Mouse (Mus musculus) forebrain, embryonic 12.5 days (tissue): Measurements from ENCODE around the gene Pofut2. TPM values are rescaled to one million over a fixed set of nuclear protein-coding genes. Genes with fewer than 3 reads are reported as not detected.
A peak's percentile ranks its signal among the peaks of the same experiment; 100 is the strongest.

Experiments used
- ATAC-seq: fragments of 200-750 bp; cut with Nextera tagmentation; 2 replicates; pipeline ENCODE4 v1.8.0; 2017; ENCODE audit warnings: moderate TSS enrichment; ENCODE audit not compliant: low FRiP score
- H3K27ac ChIP-seq: fragments of 300-500 bp; sonication (generic); 2 replicates; pipeline ENCODE4 v1.5.1; 2016; ENCODE audit warnings: mild to moderate bottlenecking
- H3K27me3 ChIP-seq: fragments of 300-500 bp; sonication (generic); 2 replicates; pipeline ENCODE4 v1.6.1; 2016; ENCODE audit warnings: mild to moderate bottlenecking
- H3K36me3 ChIP-seq: fragments of 300-500 bp; sonication (generic); replicated peaks from 2 replicates; pipeline ENCODE4 v1.6.1; 2016; ENCODE audit warnings: mild to moderate bottlenecking
- H3K4me1 ChIP-seq: fragments of 300-500 bp; sonication (generic); 2 replicates; pipeline ENCODE4 v1.6.1; 2016
- H3K4me2 ChIP-seq: fragments of 300-500 bp; sonication (generic); 2 replicates; pipeline ENCODE4 v1.6.1; 2016; ENCODE audit warnings: mild to moderate bottlenecking, moderate library complexity
- H3K4me3 ChIP-seq: fragments of 300-500 bp; sonication (generic); replicated peaks from 2 replicates; pipeline ENCODE4 v1.5.1; 2016; ENCODE audit warnings: mild to moderate bottlenecking
- H3K9ac ChIP-seq: fragments of 300-500 bp; sonication (generic); 2 replicates; pipeline ENCODE4 v1.6.1; 2016; ENCODE audit warnings: mild to moderate bottlenecking
- H3K9me3 ChIP-seq: fragments of 300-500 bp; sonication (generic); 2 replicates; pipeline ENCODE4 v1.6.1; 2016
- WGBS: fragments of 180-500 bp; shearing (Covaris S2); methylation state at CpG from one replicate; pipeline ENCODE4 v1.1.7; 2016; 5-methylcytosine and 5-hydroxymethylcytosine counted together
- polyA plus RNA-seq: library from polyadenylated mRNA; unstranded; fragments of >200 nt; fragmentation: Nextera tagmentation; extraction: Ambion mirVana; gene quantifications from 2 replicates; pipeline ENCODE4 v1.2.1, GENCODE M21; 2016

The Pofut2 gene
- polyA plus RNA-seq, result 65.8 and 66.4 TPM in 2 replicates

GRCm38 (mm10) chr10:77258704-77259621 is at the start of gene Pofut2:
Gene Pofut2, plus strand, starts transcription at chr10:77259218.
- Histone ChIP-seq H3K4me1 (peaks cover 21% of the 10 kb centered on the region), H3K27me3 (no peaks in the 10 kb centered on the region), H3K9me3 (no peaks in the 10 kb centered on the region), H3K4me3 (peak within 1 kb of the TSS; percentile 94), H3K27ac (peak within 1 kb of the TSS; percentile 83), H3K4me2 (peak within 1 kb of the TSS; percentile 81), H3K9ac (peak within 1 kb of the TSS; percentile 85), H3K36me3 (peaks cover 34% of the 10 kb centered on the region)
- WGBS, result under 1% methylated on average over 81 of the region's 81 CpGs
- peak; percentile 99 for ATAC-seq

GRCm38 (mm10) chr10:77209261-77209660 is 49.8 kb upstream of the Pofut2 start:
- ATAC-seq, result no peak
- 47% methylated on average over 5 of the region's 5 CpGs for WGBS
- Histone ChIP-seq H3K27ac (no peak overlapping the region), H3K27me3 (no peaks in the 10 kb centered on the region), H3K4me2 (no peak overlapping the region), H3K4me3 (no peak overlapping the region), H3K9me3 (no peaks in the 10 kb centered on the region), H3K4me1 (no peaks in the 10 kb centered on the region), H3K36me3 (no peaks in the 10 kb centered on the region), H3K9ac (no peak overlapping the region)

GRCm38 (mm10) chr10:77210666-77211065 is 48.4 kb upstream of the Pofut2 start:
- H3K4me1 ChIP-seq, result no peaks in the 10 kb centered on the region
- H3K36me3 ChIP-seq, result no peaks in the 10 kb centered on the region
- 94% methylated on average over 3 of the region's 3 CpGs for WGBS
- H3K4me3 ChIP-seq, result no peak overlapping the region
- H3K27me3 ChIP-seq, result no peaks in the 10 kb centered on the region
- no peaks in the 10 kb centered on the region for H3K9me3 ChIP-seq
- H3K9ac ChIP-seq, result no peak overlapping the region
- no peak overlapping the region for H3K27ac ChIP-seq
- H3K4me2 ChIP-seq, result no peak overlapping the region
- no peak for ATAC-seq

- WGBS, result 85% methylated on average over 11 of the region's 11 CpGs
- H3K4me1 ChIP-seq, result no peaks in the 10 kb centered on the region
- ATAC-seq, result no peak
Observed at GRCm38 (mm10) chr10:77211116-77211570, 47.9 kb upstream of the Pofut2 start.

GRCm38 (mm10) chr10:77212354-77213120 is 46.5 kb upstream of the Pofut2 start:
- Histone ChIP-seq H3K4me3 (no peak overlapping the region), H3K36me3 (no peaks in the 10 kb centered on the region), H3K9me3 (no peaks in the 10 kb centered on the region), H3K4me1 (no peaks in the 10 kb centered on the region), H3K27ac (no peak overlapping the region), H3K9ac (no peak overlapping the region), H3K27me3 (no peaks in the 10 kb centered on the region), H3K4me2 (no peak overlapping the region)
- ATAC-seq, result no peak
- 79% methylated on average over 6 of the region's 6 CpGs for WGBS

More at GRCm38 (mm10) chr10:77211116-77211570, 47.9 kb upstream of the Pofut2 start:
- Histone ChIP-seq H3K9me3 (no peaks in the 10 kb centered on the region), H3K27ac (no peak overlapping the region), H3K36me3 (no peaks in the 10 kb centered on the region), H3K4me3 (no peak overlapping the region), H3K9ac (no peak overlapping the region), H3K27me3 (no peaks in the 10 kb centered on the region), H3K4me2 (no peak overlapping the region)

GRCm38 (mm10) chr10:77213483-77213882 is 45.5 kb upstream of the Pofut2 start:
- WGBS, result 96% methylated on average over 5 of the region's 5 CpGs
- no peaks in the 10 kb centered on the region for H3K4me1 ChIP-seq
- H3K9ac ChIP-seq, result no peak overlapping the region
- no peak overlapping the region for H3K4me3 ChIP-seq
- ATAC-seq, result no peak
- no peaks in the 10 kb centered on the region for H3K27me3 ChIP-seq
- H3K9me3 ChIP-seq, result no peaks in the 10 kb centered on the region
- no peaks in the 10 kb centered on the region for H3K36me3 ChIP-seq
- H3K4me2 ChIP-seq, result no peak overlapping the region
- no peak overlapping the region for H3K27ac ChIP-seq

- WGBS, result 78% methylated on average over 8 of the region's 8 CpGs
- no peak overlapping the region for H3K27ac ChIP-seq
- H3K36me3 ChIP-seq, result no peaks in the 10 kb centered on the region
- H3K4me3 ChIP-seq, result no peak overlapping the region
- no peaks in the 10 kb centered on the region for H3K9me3 ChIP-seq
- no peaks in the 10 kb centered on the region for H3K4me1 ChIP-seq
- H3K4me2 ChIP-seq, result no peak overlapping the region
- H3K9ac ChIP-seq, result no peak overlapping the region
- no peaks in the 10 kb centered on the region for H3K27me3 ChIP-seq
- ATAC-seq, result no peak
Observed at GRCm38 (mm10) chr10:77214586-77214985, 44.4 kb upstream of the Pofut2 start.

- no peaks in the 10 kb centered on the region for H3K36me3 ChIP-seq
- H3K4me1 ChIP-seq, result no peaks in the 10 kb centered on the region
- no peaks in the 10 kb centered on the region for H3K9me3 ChIP-seq
- 0 out of 2 replicates have a peak overlapping the region, but pooled peaks have one; percentile 0 for H3K27ac ChIP-seq
- H3K27me3 ChIP-seq, result no peaks in the 10 kb centered on the region
- H3K9ac ChIP-seq, result no peak overlapping the region
- no peak for ATAC-seq
- no peak overlapping the region for H3K4me3 ChIP-seq
- H3K4me2 ChIP-seq, result no peak overlapping the region
- WGBS, result 74% methylated on average over 4 of the region's 4 CpGs
Observed at GRCm38 (mm10) chr10:77215641-77216040, 43.4 kb upstream of the Pofut2 start.

GRCm38 (mm10) chr10:77216313-77216712 is 42.7 kb upstream of the Pofut2 start:
- no peak for ATAC-seq
- no peaks in the 10 kb centered on the region for H3K27me3 ChIP-seq
- H3K36me3 ChIP-seq, result no peaks in the 10 kb centered on the region
- H3K4me1 ChIP-seq, result no peaks in the 10 kb centered on the region
- WGBS, result 77% methylated on average over 2 of the region's 2 CpGs
- H3K4me3 ChIP-seq, result no peak overlapping the region
- H3K9me3 ChIP-seq, result no peaks in the 10 kb centered on the region
- H3K4me2 ChIP-seq, result no peak overlapping the region
- H3K27ac ChIP-seq, result no peak overlapping the region
- H3K9ac ChIP-seq, result no peak overlapping the region

- no peaks in the 10 kb centered on the region for H3K4me1 ChIP-seq
- no peaks in the 10 kb centered on the region for H3K36me3 ChIP-seq
- no peak overlapping the region for H3K9ac ChIP-seq
- no peak overlapping the region for H3K27ac ChIP-seq
- no peaks in the 10 kb centered on the region for H3K9me3 ChIP-seq
- H3K4me2 ChIP-seq, result no peak overlapping the region
- no peak overlapping the region for H3K4me3 ChIP-seq
- 78% methylated on average over 6 of the region's 6 CpGs for WGBS
- no peak for ATAC-seq
- H3K27me3 ChIP-seq, result no peaks in the 10 kb centered on the region
Observed at GRCm38 (mm10) chr10:77217155-77217731, 41.8 kb upstream of the Pofut2 start.

- WGBS, result 94% methylated on average over 4 of the region's 4 CpGs
- no peak overlapping the region for H3K9ac ChIP-seq
- no peaks in the 10 kb centered on the region for H3K4me1 ChIP-seq
- H3K36me3 ChIP-seq, result no peaks in the 10 kb centered on the region
- no peaks in the 10 kb centered on the region for H3K27me3 ChIP-seq
- no peak overlapping the region for H3K4me3 ChIP-seq
- H3K9me3 ChIP-seq, result no peaks in the 10 kb centered on the region
- H3K27ac ChIP-seq, result no peak overlapping the region
- no peak overlapping the region for H3K4me2 ChIP-seq
- ATAC-seq, result no peak
Observed at GRCm38 (mm10) chr10:77218059-77218458, 41.0 kb upstream of the Pofut2 start.

- 96% methylated on average over 12 of the region's 12 CpGs for WGBS
- Histone ChIP-seq H3K4me2 (no peak overlapping the region), H3K9ac (no peak overlapping the region), H3K4me1 (no peaks in the 10 kb centered on the region), H3K4me3 (no peak overlapping the region), H3K36me3 (no peaks in the 10 kb centered on the region), H3K27ac (no peak overlapping the region), H3K27me3 (no peaks in the 10 kb centered on the region), H3K9me3 (no peaks in the 10 kb centered on the region)
- ATAC-seq, result no peak
Observed at GRCm38 (mm10) chr10:77219411-77220025, 39.5 kb upstream of the Pofut2 start.
